Mouse (Mus musculus) gastrocnemius, postnatal 10 days (tissue): ENCODE measurements at regions not wholly inside any gene's neighbourhood (a gene's known extent, or its start where the extent isn't known, plus 50 kb on each side); places are given as distances from the start of the nearest gene placed in this dataset.
A peak's percentile ranks its signal among the peaks of the same experiment; 100 is the strongest.

Experiments used
- DNase-seq: peaks from one replicate; pipeline ENCODE4 v3.0.0; 2021; ENCODE audit warnings: mixed read lengths

DNA sequence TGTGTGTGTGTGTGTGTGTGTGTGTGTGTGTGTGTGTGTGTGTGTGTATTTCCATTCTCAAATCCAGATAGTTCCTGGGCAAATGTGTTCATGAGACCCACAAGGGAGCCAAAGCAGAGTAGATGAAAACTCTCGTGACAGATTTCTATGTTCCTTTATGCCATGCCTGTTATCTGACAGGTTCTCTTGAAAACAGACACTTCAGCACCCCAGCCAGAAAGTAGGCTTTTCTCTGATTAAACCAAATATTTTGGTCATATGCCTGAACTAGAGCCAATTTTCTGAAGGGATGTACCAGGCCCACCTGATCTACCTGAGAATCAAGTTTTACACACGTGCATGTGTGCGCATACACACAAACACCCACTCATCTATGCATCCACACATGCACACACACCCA lies 95.5 kb downstream of the Psat1 start:
- DNase-seq = no peak

DNA sequence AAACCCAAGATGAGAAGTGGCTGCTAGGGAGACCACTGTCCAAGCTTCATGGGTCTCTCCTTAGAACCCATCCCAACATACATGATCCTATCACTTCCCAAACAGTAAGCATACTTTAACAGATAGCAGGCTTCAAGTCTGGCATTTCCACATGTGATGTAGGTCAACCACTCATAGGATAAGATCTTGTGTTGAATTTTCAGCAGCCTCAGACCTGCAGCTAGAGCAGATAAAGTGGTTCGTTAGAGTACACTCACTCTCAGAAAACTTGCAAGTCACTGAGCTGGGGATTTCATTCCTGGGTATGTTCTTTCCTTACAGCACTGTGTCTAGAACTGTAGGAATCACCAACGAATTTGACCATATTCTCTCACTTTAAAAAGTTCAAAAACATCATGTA lies 96.4 kb downstream of the Psat1 start:
- DNase-seq = no peak

DNA sequence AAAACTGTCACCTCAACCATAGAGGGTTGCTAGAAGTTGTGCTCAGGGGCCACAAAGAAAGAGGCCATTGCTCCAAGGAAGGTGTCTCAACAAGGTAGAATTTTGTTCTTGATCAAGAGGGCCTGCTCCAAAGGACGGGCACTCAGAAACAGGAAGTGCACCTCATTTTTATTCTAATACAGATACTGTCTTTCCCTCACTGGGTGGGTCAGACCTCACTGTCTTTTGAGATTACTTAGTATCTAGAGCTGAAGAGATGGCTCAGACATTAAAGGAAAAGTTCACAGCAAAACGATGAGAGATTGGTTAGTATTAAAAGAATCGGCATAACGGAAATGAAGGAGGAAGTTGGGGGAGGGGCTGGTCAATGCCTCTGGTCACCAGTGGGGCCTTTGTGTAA lies 97.9 kb downstream of the Psat1 start:
- DNase-seq = no peak

DNA sequence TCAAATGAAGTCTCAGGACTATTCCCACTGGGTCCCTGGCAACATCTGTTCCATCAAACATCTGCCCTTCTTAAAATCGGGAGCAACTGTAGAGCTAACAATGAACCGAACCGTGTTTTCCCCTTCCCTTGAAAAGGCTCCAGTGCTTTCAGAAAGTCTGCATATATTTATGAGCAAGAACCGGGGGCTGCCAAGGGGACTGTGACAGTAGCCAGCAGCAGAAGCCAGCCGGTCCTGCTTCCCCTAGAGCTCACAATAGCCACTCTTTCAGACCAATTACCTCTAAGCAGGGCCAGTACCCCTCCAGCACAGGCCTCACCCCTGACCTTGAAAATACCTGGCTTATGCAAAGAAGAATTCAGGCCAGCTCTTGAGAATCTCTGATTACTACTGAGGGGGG lies 108.8 kb downstream of the Psat1 start:
- peak; percentile 9 for DNase-seq

DNA sequence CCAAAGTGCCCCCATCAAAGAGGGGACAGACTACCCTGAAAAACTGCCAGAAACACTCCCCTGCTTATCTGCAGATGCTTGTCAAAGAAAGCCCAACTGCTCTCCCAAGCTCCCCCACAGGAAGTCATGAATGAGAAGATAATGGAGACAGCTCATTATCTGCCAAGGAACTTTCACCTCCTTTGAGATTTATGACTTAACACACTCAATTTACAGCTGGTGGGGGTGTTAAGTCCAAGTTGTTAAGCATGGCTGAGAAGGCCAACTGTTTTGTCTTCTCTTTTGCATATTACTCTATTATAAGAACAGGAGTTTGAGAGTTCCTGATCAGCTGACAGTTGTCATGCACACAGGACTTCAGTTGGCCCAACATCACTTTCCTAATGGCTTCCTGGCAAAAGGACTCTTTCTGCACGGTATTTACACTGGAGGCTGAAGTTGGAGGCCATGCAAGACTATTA lies 109.4 kb downstream of the Psat1 start:
- no peak for DNase-seq

DNA sequence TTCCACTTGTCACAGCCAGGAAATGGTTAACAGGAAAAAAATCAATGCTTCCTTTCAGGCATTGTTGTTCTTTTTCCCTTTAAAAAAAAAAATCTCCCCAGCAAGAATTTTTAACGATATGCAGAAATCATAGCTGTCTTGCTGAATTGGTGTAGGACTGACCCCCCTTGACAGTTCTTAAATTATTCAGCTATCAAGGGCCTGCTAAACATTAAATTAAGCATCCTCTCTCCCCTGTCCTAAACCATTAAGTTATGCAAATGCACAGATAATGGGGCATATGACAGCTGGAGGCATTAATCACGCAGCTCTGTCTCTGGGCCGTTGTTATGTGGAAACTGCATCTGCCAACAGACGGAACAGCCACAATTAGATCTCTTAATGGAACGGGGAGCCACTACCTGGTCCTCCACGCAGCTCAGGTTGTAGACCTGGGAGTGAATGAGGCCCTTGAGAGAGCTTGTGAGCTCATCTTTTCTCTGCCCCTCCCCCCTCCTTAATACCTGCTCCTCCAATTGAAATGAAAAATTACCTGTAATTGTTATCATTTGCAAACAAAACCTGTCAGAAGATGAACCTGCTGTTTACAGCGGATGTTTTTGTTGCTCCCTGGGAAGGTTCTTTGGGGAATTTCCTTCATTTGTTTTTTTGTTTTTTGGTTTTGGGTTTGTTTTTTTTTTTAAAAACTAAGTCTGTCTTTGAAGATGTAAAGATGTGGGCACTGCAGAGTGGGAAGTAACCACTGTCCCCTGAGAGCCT lies 110.0 kb downstream of the Psat1 start:
- no peak for DNase-seq

DNA sequence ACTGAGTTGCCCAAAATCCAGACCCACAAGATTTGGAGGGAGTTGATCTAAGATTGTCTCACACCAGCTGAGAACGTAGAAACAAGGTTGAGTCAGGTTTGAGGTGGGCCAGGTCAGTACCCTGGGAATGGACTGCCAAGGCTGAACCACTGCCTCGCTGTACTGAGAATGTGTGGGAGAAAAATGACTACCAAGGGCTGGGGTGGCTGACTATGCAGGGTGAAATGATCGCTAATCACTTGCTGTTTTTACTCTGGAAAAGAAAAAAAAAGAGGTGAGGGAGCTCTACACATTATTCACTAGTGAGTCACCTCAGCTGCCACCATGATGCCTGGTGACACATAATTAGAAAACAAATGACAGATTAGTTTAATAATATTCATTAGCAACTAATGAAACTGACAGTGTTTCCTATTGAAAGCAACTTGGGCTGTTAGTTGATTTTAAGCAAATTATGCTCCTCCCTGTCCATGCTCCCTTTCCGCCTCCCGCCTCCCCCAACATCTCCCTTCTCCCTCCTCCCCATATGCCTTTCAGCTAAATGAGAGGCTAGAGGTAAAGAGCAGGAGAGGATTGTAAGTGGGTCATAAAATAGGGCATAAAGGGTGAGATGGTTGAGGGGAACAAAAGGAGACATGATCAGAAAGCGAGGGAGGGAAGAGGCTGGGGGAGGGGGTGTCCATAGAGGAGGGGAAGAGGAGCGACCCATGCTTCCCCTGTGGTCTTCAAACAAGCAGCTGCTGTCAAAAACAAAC lies 110.8 kb downstream of the Psat1 start:
- DNase-seq = no peak

DNA sequence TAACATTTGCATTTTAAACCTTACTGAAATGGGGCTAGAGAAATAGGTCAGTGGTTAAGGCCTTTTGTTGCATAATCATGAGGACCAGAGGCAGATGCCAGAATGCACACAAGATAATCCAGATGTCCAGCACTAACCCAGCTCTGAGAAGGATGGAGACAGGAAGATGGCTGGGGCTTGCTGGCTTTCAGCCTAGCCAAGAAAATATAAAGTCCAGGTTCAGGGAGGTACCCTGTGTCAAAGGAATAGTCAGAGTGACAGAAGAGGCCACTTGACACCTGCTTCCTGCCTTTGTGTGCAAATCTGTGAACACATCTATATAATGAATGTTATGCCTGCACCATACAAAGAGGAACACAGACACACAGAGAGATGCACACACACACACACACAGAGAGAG lies 116.8 kb downstream of the Psat1 start:
- no peak for DNase-seq

DNA sequence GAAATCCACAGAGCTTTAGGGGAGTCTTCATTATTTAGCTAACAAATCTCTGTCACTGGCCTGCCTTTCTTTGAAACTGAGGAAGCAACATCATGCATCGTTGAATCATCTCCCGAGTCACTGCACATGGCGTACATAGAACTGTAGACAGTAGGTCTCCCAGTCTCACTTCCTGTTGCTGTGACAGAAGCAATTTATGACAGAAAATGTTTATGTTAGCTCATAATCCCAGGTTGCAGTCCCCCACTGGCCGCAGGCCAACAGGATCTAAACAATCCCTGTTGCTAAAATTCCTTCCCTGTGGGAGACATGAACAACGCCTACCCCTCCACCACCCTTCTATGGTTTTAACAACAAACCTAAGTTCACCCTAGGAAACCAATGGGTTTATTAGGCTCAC lies 118.0 kb downstream of the Psat1 start:
- DNase-seq = no peak

DNA sequence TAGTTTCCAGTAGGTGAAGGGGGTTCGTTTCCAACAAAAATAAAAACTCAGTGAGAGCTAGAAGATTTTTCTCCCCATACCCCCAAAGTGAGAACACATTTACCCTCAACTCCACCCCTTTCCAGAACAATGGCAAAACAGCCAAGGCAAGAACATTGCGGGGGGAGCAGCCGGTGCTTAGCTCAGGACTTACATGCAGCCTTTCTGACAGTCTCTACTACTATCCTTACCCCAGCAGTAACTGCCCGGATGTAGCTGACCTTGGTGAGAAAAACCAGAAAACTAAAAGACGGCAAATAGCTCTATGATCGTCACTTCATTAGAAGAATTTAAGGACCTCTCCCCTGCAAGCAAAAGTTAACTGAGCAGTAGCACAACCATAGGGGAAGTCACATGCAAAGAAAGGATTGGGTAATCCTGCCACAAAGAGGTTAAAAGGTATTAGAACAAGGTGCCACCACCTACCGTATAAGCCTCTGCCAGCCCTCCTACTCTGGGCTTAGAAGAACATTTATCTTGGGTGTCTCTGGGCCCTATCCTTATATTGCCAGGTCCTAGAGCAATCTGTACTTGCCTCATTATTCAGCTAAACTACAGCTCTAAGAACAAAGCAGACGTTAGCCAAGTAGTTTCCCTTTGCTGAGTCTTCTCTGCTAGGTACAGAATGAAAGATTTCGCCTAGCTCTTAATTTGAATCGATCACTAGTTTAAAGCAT lies 119.0 kb downstream of the Psat1 start:
- DNase-seq = no peak

DNA sequence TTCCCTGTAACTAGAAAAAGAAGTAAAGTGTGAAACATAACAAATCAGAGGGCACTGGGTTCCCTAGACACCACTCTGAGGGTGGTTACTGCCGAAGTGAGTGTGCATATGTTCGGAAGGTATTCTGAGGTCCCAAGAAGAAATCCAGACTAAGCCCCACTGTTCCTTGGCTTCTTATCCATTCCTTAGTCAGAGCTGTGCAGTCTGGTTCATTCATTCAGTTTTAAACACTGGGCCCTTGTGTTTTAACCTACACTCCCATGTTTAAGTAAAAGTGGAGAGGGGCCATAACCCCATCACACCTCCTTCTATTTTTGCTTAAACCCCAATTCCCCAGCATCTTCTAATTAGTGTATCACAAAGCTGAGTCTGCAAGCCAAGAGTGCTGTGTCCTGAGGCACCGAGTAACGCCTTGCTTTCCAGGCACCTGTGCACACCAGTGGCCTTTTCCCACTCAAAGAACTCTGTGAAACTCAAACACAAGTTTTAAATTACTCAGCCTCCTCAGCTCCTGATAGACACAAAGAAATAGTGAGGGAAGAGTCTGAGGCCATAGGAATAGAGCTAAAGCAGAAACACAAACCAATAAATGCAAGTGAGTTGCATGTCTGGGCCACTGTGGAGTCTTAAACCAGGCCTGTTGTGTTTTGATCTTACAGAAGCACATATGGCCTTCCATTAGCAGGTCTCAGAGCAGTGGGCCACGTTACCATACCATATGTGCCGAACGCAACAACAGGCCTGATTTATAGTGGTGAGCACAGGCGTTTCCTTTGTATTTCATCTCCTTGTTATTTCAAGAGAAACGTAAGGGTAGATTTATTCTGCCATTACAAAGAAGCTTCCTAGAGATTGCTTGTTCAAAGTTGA lies 119.8 kb downstream of the Psat1 start:
- no peak for DNase-seq

DNA sequence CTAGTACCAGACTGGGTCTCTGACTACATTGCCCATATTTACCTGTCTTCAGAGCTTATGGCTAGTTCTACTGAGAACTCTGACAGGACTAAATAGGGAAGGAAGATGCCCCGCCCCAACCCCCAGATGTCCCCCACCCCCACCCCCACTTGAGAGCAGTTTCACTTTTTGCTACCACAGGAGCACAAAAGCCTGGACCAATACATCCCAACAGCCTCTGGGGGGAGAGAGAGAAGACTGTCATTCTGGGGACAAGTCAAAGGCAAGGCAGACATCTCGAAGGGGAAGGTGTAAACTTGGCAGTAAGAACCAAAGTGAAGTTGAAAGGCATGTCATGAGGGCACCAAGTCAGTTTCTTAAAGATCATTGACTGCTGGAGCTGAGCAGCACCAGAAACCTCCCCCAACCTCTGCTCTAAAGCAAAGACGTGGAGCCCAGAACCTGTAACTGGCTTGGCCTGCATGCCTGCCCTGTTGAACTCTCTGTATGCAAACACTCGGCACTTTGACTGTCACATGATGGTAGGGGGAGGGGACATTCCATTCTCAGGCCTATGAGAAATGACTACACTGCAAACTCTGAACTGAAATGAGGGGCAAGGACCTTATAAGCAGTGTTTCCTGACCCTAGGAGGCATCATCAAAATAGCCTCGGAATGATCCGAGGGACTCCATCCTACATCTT lies 123.3 kb downstream of the Psat1 start:
- DNase-seq = no peak

DNA sequence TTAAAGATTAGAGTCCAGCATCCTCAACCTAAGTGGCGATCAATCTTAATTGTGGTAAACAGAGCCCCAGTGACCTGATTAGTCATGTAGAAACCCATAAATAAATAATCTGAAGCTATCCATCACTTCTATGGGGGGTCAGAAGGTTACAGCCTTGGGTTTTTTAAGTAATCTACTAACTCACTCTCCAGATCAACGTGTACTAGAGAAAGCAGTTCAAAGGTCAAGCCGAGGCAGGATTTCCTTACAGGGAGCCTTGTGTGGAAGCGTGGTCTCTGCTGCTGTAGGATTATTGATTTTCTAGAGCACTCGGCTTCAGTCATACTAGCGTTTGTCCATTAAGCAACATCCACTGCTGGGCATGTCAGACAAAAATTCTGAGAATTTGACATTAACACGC lies 127.1 kb downstream of the Psat1 start:
- no peak for DNase-seq

DNA sequence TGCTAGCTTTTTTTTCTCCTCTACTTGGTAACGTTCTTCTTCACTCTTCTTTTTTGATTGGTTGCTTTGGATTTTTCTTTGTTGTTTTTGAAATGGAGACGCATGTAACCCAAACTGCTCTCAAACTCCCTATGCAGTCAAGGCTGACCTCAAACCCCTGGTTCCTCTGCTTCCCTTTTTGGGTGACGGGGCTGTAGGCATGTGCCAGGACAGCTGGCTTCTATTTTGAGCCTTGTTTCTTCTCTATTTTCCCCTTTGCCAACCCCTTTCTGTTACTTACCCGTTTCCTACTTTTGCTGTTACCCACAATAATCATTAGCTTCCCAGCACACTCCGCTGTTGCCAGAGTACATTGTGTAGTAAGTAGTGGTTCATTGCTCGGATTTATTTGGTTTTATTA lies 132.0 kb downstream of the Psat1 start:
- no peak for DNase-seq

DNA sequence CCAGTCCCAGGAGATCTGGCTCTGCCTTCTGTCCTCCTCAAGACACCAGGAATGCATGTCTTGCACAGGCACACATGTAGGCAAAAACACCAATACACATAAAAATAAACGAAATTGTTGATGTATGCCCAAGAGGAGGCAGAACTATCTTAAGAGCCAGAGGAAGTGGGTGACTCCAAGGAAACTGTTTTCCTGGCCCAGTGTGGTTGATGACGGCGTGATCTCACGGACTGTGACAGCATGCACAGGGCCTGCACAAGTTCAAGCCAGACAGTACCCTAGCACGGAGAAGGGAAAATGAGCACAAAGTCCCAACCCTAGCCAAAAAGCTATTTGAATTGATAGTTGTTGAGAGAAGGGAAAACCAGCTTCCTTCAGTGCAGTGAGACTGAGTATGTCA lies 138.1 kb downstream of the Psat1 start:
- DNase-seq = no peak

DNA sequence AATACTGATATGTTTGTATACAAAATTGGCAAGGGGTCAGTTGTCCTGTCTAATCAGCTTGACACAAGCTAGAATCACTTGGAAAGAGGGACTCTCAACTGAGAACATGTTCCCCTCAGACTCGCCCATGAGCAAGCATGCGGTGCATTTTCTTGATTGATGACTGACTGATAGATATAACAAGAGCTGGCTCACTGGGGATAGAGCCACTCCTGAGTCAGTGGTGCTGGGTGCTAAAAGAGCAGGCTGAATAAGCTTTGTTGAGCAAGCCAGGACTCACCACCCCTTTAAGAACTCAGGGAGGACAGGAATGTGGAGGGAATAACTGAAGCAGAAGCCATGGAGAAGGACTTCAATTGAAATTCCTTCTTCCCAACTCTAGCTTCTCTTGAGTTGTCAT lies 139.5 kb downstream of the Psat1 start:
- DNase-seq = no peak

DNA sequence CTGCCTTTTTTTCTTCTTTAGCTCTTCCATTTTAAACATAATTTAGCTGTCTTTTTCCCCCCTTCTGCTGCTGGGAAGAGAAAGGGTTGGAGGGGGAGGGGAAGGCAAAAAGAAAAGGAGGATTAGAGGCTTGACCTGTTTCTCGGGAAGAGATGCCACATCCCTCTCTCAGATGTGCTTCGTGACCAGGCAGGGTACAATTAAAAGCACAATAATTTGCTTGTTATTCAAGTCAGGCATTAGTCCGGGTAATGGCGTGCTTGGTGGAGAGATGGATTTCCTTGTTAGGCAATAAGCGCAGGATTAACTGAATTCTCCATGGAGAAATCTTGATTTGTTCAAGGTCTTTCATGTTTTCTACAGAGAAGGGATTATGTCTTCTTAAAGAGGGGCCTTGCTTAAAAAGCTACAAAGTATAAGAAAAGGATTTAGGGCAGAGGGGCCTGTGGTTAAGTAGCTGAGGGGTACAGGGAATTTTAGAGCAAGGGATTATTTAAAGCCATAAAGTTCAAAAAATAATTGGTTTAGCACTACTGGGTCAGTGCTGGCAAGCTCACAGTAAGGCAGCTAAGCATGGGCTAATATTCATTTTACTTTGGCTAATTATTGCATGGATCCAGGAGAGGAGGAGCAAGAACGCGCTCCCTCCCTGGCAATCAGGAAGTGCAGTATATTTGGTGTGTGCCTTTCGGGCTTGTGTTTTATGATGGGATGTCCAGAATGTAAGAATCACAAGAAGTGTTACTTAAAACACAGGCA lies 143.8 kb downstream of the Psat1 start:
- DNase-seq = no peak

DNA sequence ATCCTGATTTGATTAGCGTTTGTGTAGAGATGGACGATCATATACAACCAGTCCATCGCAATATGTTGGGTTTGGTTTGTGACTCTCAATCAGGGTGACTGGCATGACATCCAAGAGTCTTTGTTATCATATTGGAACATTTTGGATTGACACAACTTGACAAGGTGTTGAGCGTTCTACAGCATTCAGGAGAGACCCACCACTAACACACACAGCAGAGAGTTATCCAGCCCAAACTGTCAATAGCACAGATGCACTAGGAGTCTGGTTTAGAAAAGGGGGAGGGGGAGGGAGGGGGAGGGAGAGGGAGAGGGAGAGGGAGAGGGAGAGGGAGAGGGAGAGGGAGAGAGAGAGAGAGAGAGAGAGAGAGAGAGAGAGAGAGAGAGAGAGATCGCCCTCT lies 144.5 kb downstream of the Psat1 start:
- no peak for DNase-seq

DNA sequence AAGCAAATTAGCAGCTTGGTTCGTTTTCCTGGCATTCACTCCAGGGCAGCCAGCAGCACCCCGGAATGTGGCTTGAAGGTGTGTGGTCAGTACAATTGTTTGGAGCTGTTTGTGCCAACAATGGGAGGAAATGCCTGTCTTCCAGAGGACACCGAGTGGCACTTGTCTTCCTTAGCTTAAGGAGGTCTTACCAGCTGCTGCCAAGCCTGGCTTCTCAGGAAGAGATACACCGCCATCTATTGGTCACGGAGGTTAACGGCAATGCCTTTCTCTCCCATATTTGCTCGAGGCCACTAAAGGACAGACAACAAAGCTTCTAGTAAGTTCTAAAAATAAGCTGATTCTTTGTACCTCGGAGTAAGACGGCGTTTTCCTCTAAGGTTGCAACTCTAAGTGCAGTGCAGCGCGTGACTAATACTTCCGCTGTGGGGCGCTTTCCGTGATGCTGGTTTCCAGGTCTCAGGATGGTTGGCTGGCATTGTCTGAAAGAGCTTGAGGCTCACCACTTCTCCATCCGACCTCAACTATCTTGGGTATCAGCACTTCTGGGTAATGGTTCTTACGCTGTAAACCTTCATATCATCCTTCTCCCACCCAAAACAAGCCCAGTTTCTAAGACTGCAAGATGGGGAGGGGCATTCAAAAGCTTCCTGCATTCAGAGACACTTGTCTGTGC lies 145.2 kb downstream of the Psat1 start:
- peak; percentile 62 for DNase-seq
